Mouse (Mus musculus): ENCODE data around the gene Serinc5.
"Not testable (repeated sequence)": the region's sequence is repeated elsewhere in the genome, so short reads cannot be mapped to it uniquely, and the experiment has no call there.

Gene Serinc5

DNA sequence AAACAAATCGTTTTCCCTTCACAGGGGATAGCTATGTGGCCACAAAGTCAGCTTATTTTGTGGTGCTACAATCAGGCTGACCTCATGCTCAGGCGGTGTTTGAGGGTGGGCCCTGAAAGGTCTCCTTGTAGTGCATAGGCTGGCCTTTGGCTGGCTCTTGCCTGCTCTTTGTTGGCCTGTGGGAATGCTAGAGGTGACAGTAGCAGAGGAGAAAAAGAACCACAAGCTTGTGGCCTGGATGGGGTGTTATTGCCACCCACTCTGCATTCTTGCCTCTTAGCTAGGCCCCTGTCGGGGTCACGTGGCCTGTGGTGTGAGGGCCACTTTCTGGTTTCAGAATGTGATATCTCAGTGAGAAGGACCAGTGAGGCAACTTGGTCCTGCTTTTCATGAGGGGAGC is 54.1 kb downstream of the Serinc5 start:
- no peak for DNase-seq (ENCODE audit: low read depth, low spot score)

DNA sequence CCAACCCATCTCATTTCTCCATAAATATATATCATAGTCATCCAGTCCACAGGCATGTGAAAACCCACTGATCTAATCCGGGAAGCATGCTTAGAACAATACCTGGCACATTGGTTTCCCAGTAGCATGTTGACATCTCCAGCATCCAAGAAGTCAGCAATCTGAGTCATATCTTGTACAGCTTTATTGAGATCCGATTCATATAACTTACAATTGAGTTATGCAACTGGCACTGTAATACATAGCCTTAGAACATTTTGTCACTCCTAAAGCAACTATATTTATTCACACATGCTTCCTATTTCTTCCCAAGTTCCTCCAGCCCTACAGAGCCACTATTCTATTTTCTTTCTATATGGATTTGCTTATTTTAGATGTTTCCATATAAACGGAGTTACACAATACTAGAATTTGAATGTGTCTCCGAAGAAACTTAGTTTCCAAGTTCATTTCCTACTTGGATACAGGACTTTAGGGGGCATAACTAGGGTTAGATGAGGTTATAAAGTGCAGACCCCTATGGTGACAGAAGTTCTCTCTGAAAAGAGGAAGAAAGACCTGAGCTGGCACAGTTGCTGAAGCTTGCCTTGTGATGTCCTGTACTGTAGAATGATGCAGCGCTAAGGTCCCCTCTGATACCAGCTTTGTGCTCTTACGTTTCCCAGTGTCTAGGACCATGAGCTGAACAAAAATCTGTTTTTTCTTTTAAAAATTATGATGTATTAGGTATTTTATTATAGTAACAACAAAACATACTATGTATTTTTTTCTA is 57.5 kb downstream of the Serinc5 start:
- DNase-seq (ENCODE audit: low read depth, low spot score) = no peak

DNA sequence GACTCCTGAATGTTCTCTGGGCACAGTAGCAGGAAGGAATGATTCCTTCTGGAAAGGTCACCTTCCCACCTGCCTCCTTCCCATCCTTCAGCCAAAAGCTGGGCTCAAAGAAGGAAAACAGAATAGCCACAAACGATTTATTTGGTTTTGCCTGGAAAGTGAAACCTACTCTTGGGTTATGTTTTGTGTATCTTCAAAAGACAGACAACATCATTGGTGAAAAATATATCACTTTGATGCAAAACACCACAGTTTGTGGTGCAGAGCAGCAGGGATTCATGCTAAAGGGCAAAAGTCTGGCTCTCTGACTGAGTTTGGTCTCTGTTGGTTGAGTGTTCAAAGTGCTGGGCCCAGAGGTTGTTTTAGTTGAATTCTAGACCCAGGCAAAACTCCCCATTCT is 60.8 kb downstream of the Serinc5 start:
- DNase-seq (ENCODE audit: low read depth, low spot score) = no peak

DNA sequence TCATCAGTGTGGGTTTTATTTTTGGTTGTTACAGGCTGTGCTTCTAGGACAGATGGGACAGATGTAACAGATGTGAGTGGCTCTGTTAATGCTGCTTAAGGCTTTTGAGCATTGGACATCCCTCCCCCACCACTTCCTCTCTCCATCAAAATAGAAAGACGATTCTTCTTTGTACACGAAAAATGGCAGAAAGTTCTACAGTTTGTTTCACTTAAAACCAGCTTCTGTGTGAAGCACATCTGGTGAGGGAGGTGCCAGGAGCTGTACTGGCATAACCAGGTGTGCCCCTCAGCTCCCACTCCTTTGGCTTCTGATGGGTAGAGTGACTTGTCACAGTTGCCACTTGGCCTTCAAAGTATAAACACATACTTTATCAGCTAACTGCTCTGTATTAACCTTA is 63.8 kb downstream of the Serinc5 start:
- no peak for DNase-seq (ENCODE audit: low read depth, low spot score)

DNA sequence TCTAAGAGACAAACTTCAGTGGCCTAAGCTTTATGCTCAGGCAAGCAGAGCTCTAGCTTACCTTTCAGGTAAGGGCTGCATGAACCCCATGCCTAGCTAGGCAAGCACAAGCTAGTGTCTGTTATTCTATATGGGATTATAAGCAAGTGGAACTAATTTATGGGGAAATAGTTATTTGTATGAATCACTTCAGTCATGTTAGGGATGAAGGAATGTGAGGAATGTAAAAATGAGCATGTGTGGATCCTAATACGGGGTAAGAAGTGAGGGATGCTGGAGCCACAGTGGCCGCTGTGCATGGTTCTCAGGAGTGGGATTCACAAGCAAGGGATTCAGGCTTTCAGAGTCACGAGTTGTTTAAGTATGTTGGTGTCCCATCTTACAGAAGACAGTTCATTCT is 64.4 kb downstream of the Serinc5 start:
- DNase-seq (ENCODE audit: low read depth, low spot score) = no peak

DNA sequence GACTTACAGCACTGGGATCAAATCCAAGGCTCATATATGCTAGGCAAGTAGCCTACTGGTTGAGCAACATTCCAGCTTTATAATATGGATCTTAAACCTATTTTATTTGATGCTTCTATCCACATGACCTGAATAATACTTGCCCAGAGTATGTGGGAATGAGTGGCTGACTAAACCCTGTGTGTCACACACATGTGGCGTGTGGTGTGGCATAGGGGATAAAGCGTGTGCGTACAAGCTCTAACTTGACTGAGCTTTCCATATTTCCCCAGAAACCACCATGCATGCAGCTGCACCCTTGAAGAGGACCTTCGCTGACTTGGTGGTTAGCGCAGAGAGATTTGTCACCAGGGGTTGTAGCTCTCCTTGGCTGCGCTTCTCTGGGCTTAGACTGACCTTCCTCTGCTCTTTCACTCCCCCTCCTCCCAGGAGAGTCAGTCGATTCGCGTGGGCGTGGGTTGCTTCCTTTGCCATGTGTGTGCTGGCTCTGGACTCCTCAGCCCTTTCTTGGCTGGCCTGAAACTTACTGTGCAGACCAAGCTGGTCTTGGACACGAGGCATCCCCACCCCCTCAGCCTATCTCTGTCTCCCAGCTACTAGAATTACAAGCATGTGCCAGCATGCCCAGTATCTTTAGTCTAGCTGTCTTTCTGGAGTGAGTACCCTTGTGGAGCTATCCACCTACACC is 65.2 kb downstream of the Serinc5 start:
- no peak for DNase-seq (ENCODE audit: low read depth, low spot score)

DNA sequence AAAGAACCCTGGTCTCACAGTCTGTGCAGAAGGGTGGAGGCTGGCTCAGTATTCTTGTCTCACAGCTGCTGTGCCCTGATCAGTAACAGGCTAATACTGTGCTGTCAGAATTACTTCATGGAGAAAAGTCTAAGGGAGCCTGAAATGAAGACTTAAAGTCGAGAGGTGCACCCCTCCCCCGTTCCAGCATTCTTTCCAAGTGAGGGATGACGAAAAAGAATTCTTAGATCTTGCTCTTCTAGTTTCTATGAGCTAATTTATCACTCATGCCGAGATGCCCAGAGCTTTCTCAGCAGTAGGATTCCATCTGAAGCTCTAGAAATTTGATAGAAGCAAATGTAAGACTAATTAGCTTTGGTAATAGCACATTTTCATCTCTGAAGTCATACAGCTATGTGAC is 66.8 kb downstream of the Serinc5 start:
- DNase-seq (ENCODE audit: low read depth, low spot score) = no peak

DNA sequence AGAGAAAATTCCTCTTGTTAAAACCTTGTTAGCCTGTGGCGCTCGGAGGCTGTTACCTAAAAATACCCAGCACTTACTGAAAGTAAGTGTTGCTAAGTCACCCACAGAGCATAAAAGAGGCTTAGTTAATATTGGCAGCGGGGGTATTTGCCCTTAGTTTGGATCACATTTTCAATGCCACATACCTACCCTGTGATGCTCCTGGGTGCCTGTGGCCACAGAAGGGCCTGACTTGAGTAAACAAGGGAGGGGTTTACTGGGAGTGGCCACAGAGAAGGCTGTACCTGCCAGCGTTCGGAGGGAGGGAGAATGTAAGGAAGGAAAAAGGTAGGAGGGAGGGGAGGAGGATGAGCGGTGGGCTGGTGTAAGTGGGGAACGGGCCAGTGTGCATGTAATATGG is 68.8 kb downstream of the Serinc5 start:
- no peak for DNase-seq (ENCODE audit: low read depth, low spot score)

DNA sequence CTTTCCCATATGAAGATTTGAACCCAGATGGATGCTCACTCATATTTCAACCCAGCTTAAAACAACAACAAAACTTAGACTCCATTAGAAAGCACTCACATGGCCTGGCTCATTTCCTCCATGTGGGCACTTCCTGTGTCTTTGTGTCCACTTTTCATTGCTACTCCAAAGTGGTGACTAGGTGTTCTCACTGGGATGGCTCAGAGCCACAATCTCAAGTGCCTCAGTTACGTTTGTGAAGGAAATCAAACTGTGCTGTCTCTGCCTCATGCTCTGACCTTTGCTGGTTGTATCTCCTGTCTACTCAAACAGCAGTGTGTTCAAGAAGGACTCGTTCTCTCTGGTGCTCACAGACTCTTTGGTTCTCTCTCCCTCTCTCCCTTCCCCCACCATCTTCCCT is 70.7 kb downstream of the Serinc5 start:
- no peak for DNase-seq (ENCODE audit: low read depth, low spot score)

DNA sequence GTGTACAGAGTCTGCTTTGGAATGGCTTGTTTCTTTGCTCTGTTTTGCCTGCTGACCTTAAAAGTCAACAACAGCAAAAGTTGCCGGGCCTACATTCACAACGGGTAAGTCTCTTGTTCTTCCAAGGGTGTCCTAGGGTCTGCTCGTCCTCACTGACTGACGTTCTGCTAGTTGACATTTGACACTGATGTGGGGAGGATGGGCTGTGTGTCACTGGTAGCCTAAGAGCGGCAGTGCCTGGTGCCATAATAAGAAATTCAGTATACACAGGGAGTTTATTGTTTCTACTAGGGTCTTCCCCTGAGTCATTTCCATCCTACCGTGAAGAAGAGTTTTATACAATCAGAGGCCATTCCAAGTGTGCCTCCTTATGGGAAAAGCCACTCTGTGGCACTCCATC is 71.9 kb downstream of the Serinc5 start:
- no peak for DNase-seq (ENCODE audit: low read depth, low spot score)

DNA sequence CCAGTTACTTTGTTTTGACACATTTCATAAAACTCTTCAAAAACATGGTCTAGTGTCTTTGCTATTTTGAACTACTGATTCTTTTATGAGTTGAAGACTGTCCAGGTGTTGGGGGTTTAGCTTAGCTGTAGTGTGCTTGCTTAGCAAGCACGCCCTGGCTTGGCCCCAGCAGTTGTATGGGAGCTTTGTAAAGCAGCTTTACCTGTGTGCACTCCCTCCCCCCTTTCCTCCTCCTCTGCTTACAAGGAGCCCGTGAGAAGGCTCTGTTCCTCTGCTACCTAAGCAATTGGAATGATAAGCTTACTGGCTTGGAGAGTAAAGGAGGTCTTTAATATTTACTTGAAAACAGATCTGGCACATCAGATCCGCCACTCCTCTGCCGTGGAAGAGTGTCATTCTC is 72.6 kb downstream of the Serinc5 start:
- DNase-seq (ENCODE audit: low read depth, low spot score) = no peak

DNA sequence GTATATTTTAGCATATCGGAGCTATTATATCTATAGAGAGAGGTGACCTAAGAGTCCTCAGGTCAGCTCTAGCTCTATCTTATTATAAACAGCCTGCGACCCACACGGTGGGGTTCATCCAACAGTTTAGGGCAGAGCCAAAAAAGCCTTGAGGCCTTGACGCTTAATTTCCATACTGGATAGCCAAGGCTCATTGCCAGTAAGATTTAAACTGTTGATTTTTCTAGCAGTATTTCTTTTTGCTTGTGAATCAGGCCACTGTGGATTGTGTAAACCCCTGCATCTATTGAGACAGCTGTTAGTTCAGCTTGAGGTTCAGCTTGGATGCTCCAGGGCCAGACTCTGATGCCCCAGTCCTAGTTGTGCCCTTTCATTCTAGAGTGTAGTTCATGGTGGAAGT is 73.4 kb downstream of the Serinc5 start:
- DNase-seq (ENCODE audit: low read depth, low spot score) = no peak

DNA sequence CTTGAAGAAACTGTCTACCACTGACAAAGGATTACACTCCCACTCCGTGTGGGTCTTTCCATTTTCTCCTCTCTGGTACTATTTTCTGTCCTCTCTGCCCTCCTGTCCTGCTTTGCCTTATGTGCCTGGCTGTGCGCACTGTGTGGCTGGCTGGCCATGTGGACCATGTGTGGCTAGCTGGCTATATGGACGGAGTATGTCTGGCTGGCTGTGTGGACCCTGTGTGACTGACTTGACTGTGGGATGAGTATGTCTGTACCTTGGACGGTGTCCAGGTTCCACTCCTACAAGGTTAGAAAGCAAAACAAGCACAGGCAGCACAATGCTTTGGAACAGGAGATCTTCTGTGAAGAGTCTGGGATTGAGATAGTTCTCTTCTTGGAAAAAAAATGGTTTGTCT is 74.4 kb downstream of the Serinc5 start:
- DNase-seq (ENCODE audit: low read depth, low spot score) = no peak

DNA sequence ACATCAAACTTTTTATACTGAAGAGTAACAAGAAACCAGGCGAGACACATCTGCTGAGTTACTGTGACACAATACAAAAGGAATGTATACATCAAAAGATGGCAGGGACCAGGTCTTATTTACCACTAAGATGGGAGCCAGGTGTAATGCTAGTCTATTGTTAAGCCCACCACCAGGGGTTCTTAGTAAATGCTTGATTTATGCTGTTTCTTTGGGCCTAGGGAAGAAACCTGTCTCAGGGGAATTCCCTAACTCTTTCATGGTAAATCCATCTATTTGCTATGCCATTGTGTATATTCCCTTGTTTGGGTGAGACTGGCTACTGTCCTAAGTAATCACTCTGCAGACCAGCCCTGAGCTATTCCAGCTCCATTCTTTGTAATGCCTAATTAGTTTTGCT is 76.3 kb downstream of the Serinc5 start:
- DNase-seq (ENCODE audit: low read depth, low spot score) = not testable (repeated sequence)

DNA sequence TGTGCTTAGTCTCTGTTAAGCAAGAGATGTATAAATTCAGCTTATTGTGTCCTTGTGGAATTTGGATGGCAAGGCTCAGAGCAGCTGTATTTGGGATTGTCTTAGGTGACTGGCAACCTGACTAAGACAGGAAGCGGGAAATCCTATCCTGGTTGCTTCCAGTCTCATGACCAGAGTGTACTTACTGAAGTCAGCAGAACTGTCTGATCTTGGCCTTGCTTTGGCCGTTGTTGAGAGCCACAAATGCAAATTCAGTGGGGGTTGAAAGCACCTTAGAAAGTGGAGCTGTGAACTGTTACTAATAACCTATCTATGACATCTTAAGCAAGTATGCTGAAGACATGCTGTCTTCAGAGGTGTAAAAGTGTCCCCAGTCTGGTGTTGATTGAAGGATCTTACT is 78.2 kb downstream of the Serinc5 start:
- no peak for DNase-seq (ENCODE audit: low read depth, low spot score)

DNA sequence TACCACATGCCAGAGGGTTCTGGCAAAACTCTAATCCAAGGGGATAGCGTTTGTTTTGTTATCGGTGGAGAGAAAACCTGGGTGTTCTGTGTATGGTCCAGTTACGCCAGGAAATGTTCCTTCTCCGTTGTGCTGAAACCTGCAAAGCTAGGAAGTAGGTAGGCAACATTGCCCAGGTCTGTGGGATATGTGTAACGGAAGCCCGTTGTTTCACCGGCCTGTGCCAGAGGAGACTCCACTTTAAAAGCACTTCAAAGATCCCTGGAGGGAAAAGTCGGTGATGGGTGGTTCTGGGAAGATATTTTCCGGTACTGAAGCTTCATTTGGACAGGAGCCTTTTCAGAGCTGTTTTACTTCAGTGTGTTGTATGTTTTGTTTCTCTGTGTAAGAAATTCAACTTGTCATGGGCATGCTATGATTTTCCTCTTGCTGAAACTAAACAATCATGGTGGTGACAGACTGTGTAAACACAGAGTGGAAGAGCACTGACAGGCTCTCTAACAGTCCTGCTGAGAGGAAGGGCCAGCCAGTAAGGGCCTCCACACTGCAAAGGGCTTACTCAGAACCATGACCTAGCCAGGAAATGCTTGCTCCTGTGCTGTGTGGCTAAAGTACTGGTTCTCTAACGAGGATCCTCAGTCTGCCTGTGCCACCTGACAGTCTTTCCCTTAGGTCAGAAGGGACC is 83.1 kb downstream of the Serinc5 start:
- DNase-seq (ENCODE audit: low read depth, low spot score) = no peak

DNA sequence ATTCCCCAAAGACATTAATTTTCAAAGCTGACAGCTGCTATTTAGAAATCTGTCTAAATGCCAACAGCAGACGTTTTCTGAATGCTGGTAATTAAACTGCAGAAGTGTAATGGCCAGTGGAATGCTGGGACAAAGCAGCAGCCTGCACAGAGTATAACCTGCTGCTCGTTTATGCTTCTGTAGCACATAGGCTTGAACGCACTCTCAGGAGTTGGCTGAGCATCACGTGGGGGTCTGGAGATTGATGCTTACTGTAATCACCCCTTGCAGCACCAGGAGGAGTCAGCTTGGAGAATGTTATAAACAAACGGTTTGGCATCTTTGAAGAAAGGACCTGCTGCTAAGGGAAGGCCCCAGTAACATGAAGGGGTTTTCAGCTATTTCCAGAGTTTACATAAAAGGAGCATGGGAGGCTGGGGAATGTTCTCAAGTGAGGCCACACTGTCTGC is 85.6 kb downstream of the Serinc5 start:
- no peak for DNase-seq (ENCODE audit: low read depth, low spot score)

DNA sequence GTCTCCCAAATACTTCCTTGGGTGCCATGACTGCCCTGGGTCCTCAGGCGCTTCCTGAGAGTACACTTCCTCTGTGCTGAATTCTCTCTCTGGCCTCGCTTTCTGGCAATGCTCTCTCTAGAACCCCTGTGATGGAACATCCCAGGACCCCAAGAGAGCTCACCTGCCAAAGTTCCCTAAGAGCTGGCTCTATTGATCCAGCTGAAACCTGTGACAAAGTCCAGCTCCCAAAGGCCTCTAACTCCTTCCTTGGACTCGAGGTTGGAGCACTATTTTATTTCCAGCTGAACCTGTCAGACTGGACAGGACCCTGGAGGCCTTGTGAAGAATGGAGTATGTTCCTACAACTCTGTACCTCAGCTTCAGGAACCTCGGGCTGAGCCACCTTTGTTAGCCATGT is 86.2 kb downstream of the Serinc5 start:
- no peak for DNase-seq (ENCODE audit: low read depth, low spot score)

DNA sequence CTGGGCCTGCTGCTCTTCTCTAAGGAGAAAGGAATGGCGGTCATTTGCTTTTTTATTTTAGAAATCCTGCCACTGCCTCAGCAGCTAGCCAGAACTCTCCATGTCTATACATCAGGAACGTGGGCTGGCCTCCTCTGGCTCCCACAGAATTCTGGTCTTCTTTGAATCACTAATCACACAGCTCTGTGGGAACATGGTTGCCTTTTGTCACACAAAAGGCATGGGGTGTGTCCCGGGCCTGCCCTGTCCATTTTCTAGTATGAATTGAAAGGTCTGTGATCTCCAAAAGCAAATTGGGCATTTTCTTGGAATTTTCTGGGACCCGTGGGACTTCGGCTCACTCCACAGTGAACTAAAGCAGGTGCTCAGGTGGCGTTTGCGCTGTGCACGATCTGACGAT is 87.9 kb downstream of the Serinc5 start:
- DNase-seq (ENCODE audit: low read depth, low spot score) = no peak

DNA sequence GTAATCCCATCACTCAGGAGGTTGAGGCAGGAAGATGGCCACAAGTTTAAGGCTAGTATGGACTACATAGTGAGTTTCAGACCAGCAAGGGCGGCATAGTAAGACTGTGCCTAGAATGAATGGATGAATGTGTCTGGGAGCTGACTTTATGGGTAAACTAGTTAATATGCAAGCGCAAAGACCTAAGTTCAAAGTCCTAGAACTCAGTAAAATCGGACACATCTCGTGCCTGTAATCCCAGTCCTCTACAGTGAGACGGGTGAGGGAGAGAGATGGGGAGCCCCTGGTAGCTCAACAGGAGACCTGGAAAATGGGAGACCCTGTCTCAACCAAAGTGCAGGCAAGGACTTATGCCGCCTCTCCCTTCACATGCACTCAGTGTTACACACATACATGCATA is 88.5 kb downstream of the Serinc5 start:
- no peak for DNase-seq (ENCODE audit: low read depth, low spot score)

DNA sequence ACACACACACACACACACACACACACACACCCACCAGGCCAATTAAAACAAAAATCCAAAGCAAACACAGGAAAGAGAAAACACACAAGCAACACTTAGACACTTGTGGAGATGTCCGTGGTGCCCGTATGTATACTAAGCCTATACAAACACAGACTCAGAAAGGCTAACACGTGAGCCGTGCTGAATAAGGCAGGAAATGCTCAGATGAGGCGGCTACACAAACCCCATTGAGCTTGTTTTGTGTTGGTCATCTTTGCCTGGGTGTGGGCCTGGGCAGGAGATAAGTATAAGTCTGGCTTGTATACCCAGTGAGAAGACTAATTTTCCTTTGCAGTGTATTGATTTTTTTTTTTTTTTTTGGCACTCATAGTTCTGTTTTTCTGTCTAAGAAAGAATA is 91.1 kb downstream of the Serinc5 start:
- DNase-seq (ENCODE audit: low read depth, low spot score) = no peak

DNA sequence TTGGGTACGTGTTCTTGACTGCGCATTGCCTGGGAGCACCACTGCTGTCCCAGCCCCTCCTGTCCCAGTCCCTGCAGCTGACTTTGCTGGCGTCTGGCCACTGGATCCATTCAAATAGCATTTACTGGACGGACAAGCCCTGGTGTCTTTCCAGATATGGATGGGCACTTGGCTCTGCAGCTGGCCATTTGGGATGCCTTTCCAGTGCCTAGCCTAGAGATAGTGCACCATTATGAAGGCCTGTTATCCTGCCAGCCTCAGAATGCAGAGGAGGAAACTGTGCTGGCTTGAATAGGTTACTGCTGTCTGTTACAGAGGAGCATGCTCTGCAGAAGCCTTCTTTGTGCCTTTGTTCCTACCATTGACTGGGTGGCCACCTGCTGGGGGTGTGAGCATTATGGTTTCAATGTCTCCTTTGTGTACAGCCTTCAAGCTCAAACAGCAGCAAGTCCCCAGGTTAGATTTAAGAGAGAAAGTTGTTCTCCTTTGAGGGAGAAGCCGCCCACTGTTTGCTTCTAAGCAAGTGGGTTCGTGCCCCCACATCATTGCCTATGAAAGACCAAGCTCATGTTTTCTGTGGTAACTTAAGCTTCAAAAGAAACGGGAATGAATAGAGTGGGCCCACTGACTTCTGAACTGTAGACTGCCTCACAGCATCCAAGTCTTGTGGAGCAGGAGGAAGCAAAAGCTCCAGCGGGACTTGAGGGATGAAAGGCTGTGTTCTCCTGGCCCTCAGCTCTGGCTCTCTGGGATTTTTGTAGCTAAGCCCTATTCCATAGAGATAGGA is 92.5 kb downstream of the Serinc5 start:
- DNase-seq (ENCODE audit: low read depth, low spot score) = no peak
